Mouse (Mus musculus) myocyte (in vitro differentiated cells): ENCODE measurements around the gene Slc15a4.
A peak's percentile ranks its signal among the peaks of the same experiment; 100 is the strongest.

Experiments
- CEBPB ChIP-seq: IDR thresholded peaks from 2 replicates; pipeline ENCODE4 v1.6.1; 2011; ENCODE audit warnings: mild to moderate bottlenecking, moderate library complexity; ENCODE audit not compliant: poor library complexity, insufficient read depth, severe bottlenecking
- E2F4 ChIP-seq: IDR thresholded peaks from one replicate; pipeline ENCODE4 v1.6.1; 2011; ENCODE audit warnings: mild to moderate bottlenecking, control low read depth, moderate library complexity; ENCODE audit not compliant: insufficient read depth
- MAX ChIP-seq: IDR thresholded peaks from one replicate; pipeline ENCODE4 v1.6.1; 2011; ENCODE audit warnings: low read depth, mild to moderate bottlenecking, control low read depth
- MYOD1 ChIP-seq, 3 experiments: IDR thresholded peaks; one replicate each; pipeline ENCODE4 v1.6.1; 2011; ENCODE audit warnings: control low read depth in 2 of 3, low read depth in 2 of 3, mild to moderate bottlenecking in 2 of 3, moderate library complexity in 1 of 3; ENCODE audit not compliant: insufficient read length in 2 of 3, control insufficient read depth in 1 of 3
- MYOG ChIP-seq, 3 experiments: IDR thresholded peaks; one replicate each; pipeline ENCODE4 v1.6.1; 2011; ENCODE audit warnings: control low read depth in 2 of 3, low read depth in 2 of 3, mild to moderate bottlenecking in 2 of 3; ENCODE audit not compliant: insufficient read length in 2 of 3, control insufficient read depth in 1 of 3, insufficient read depth in 1 of 3
- POLR2A ChIP-seq: IDR thresholded peaks from one replicate; pipeline ENCODE4 v1.6.1; 2011; ENCODE audit warnings: low read depth, mild to moderate bottlenecking, control low read depth, moderate library complexity; ENCODE audit not compliant: insufficient read length
- POLR2AphosphoS2 ChIP-seq: IDR thresholded peaks from one replicate; pipeline ENCODE4 v1.6.1; 2011; ENCODE audit warnings: low read depth, control low read depth; ENCODE audit not compliant: insufficient read length
- REST ChIP-seq: IDR thresholded peaks from one replicate; pipeline ENCODE4 v1.6.1; 2011; ENCODE audit warnings: mild to moderate bottlenecking, control low read depth, moderate library complexity; ENCODE audit not compliant: insufficient read depth, insufficient read length
- SRF ChIP-seq: IDR thresholded peaks from one replicate; pipeline ENCODE4 v1.6.1; 2011; ENCODE audit warnings: low read depth; ENCODE audit not compliant: control insufficient read depth, insufficient read length
- TCF12 ChIP-seq: IDR thresholded peaks from one replicate; pipeline ENCODE4 v1.6.1; 2011; ENCODE audit warnings: mild to moderate bottlenecking, control low read depth; ENCODE audit not compliant: poor library complexity, insufficient read depth, severe bottlenecking
- TCF3 ChIP-seq: IDR thresholded peaks from one replicate; pipeline ENCODE4 v1.6.1; 2011; ENCODE audit warnings: low read depth, control low read depth; ENCODE audit not compliant: insufficient read length
- USF1 ChIP-seq: IDR thresholded peaks from one replicate; pipeline ENCODE4 v1.6.1; 2011; ENCODE audit warnings: low read depth, mild to moderate bottlenecking, control low read depth, moderate library complexity

GRCm38 (mm10) chr5:127595676-127596075, 37.0 kb downstream of the Slc15a4 start:
- TF ChIP-seq POLR2A (no peak), TCF3 (no peak), USF1 (no peak), POLR2AphosphoS2 (no peak), MYOG (IDR thresholded peaks at IDR 0.05; ENCODE audit: control insufficient read depth in 1 of 3, insufficient read depth in 1 of 3, insufficient read length in 2 of 3, low read depth in 2 of 3) (peak in 1 of 3 experiments; percentile 28), REST (no peak), MYOD1 (IDR thresholded peaks at IDR 0.05; ENCODE audit: control insufficient read depth in 1 of 3, insufficient read length in 2 of 3, low read depth in 2 of 3) (peak in 1 of 3 experiments; percentile 59), CEBPB (no peak), E2F4 (no peak), SRF (no peak), TCF12 (no peak), MAX (no peak)
